Mouse (Mus musculus): ENCODE measurements around the gene Iqcb1. TPM values are rescaled to one million over a fixed set of nuclear protein-coding genes. Genes with fewer than 3 reads are reported as not detected.

The Iqcb1 gene
- polyA plus RNA-seq, 1 experiment from 2014 or later = 58.8 TPM

DNA sequence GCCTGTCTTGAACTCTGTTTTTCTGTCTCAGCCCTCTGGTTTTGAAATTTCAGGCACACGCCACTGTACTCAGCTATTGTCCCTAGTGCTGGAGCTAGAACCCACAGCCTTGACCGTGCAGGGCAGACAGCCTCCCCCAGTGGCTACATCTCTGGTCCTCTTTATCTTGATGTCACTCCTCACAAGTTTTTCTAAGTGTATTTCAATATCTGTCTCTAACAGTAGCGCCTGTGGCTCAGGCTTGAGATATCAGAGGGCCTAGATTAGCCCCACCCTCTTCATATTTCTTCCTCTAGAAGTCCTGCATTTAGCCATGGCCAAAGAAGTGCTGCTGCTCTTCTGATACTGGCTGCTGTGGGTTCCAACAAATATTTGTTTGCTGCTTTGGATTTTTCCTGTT lies 62.4 kb downstream of the Iqcb1 start:
- no peak overlapping the region for H3K9ac ChIP-seq (replicated peaks; ENCODE audit: low read depth, low read length)
- ATAC-seq = no peak
- no peak overlapping the region for H3K27ac ChIP-seq (ENCODE audit: low read length)
- H3K4me3 ChIP-seq (replicated peaks; ENCODE audit: low read length) = no peak overlapping the region
- no peak overlapping the region for H3K4me2 ChIP-seq (ENCODE audit: low read length)
- no peaks in the 10 kb centered on the region for H3K4me1 ChIP-seq (replicated peaks; ENCODE audit: control insufficient read depth, insufficient read depth, low read length)
- no peaks in the 10 kb centered on the region for H3K27me3 ChIP-seq (replicated peaks; ENCODE audit: control insufficient read depth, insufficient read depth, low read length)
- WGBS = 92% methylated on average over 3 of the region's 3 CpGs
- peaks cover 26% of the 10 kb centered on the region for H3K36me3 ChIP-seq (ENCODE audit: control insufficient read depth, insufficient read depth)
- no peaks in the 10 kb centered on the region for H3K9me3 ChIP-seq (ENCODE audit: control insufficient read depth, low read length)

DNA sequence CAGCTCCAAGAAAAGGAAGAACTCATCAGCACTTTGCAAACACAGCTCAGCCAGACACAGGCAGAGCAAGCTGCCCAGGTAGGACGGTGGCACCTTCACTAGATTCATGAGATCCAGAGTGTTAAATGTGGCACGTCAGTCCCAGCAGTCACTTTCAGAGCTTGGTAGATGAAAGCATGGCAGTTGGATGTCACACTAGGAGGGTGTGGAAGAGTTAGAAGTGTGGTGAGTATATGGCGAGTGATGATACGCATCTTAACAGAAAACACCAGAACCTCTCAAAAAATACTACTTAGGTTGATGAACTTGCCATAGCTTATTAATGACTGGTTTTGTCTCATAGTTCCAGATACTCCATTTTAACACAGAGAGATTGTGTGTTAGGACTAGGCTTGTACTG lies 63.2 kb downstream of the Iqcb1 start:
- Histone ChIP-seq H3K36me3 (ENCODE audit: control insufficient read depth, insufficient read depth) (peaks cover 30% of the 10 kb centered on the region), H3K4me1 (replicated peaks; ENCODE audit: control insufficient read depth, insufficient read depth, low read length) (no peaks in the 10 kb centered on the region), H3K27ac (ENCODE audit: low read length) (no peak overlapping the region), H3K27me3 (replicated peaks; ENCODE audit: control insufficient read depth, insufficient read depth, low read length) (no peaks in the 10 kb centered on the region), H3K4me2 (ENCODE audit: low read length) (no peak overlapping the region), H3K4me3 (replicated peaks; ENCODE audit: low read length) (no peak overlapping the region), H3K9me3 (ENCODE audit: control insufficient read depth, low read length) (no peaks in the 10 kb centered on the region), H3K9ac (replicated peaks; ENCODE audit: low read depth, low read length) (no peak overlapping the region)
- ATAC-seq = no peak
- WGBS = 97% methylated on average over 4 of the region's 4 CpGs

GRCm38 (mm10) chr16:36893317-36893716 lies 65.1 kb downstream of the Iqcb1 start:
- no peaks in the 10 kb centered on the region for H3K27me3 ChIP-seq (replicated peaks; ENCODE audit: control insufficient read depth, insufficient read depth, low read length)
- H3K4me2 ChIP-seq (ENCODE audit: low read length) = no peak overlapping the region
- WGBS = 88% methylated on average over 10 of the region's 10 CpGs
- H3K4me1 ChIP-seq (replicated peaks; ENCODE audit: control insufficient read depth, insufficient read depth, low read length) = no peaks in the 10 kb centered on the region
- H3K9me3 ChIP-seq (ENCODE audit: control insufficient read depth, low read length) = no peaks in the 10 kb centered on the region
- ATAC-seq = no peak
- peaks cover 32% of the 10 kb centered on the region for H3K36me3 ChIP-seq (ENCODE audit: control insufficient read depth, insufficient read depth)
- no peak overlapping the region for H3K4me3 ChIP-seq (replicated peaks; ENCODE audit: low read length)
- no peak overlapping the region for H3K27ac ChIP-seq (ENCODE audit: low read length)
- H3K9ac ChIP-seq (replicated peaks; ENCODE audit: low read depth, low read length) = no peak overlapping the region

GRCm38 (mm10) chr16:36896712-36897111 lies 68.5 kb downstream of the Iqcb1 start:
- H3K9me3 ChIP-seq (ENCODE audit: control insufficient read depth, low read length) = no peaks in the 10 kb centered on the region
- H3K4me3 ChIP-seq (replicated peaks; ENCODE audit: low read length) = no peak overlapping the region
- no peak overlapping the region for H3K4me2 ChIP-seq (ENCODE audit: low read length)
- no peak overlapping the region for H3K27ac ChIP-seq (ENCODE audit: low read length)
- ATAC-seq = no peak
- no peak overlapping the region for H3K9ac ChIP-seq (replicated peaks; ENCODE audit: low read depth, low read length)
- 97% methylated on average over 6 of the region's 6 CpGs for WGBS
- no peaks in the 10 kb centered on the region for H3K4me1 ChIP-seq (replicated peaks; ENCODE audit: control insufficient read depth, insufficient read depth, low read length)
- no peaks in the 10 kb centered on the region for H3K27me3 ChIP-seq (replicated peaks; ENCODE audit: control insufficient read depth, insufficient read depth, low read length)
- H3K36me3 ChIP-seq (ENCODE audit: control insufficient read depth, insufficient read depth) = peaks cover 44% of the 10 kb centered on the region

GRCm38 (mm10) chr16:36903156-36903555 lies 75.0 kb downstream of the Iqcb1 start:
- 93% methylated on average over 5 of the region's 5 CpGs for WGBS
- no peak overlapping the region for H3K9ac ChIP-seq (replicated peaks; ENCODE audit: low read depth, low read length)
- H3K4me1 ChIP-seq (replicated peaks; ENCODE audit: control insufficient read depth, insufficient read depth, low read length) = no peaks in the 10 kb centered on the region
- H3K9me3 ChIP-seq (ENCODE audit: control insufficient read depth, low read length) = no peaks in the 10 kb centered on the region
- no peak overlapping the region for H3K4me2 ChIP-seq (ENCODE audit: low read length)
- ATAC-seq = no peak
- H3K27ac ChIP-seq (ENCODE audit: low read length) = no peak overlapping the region
- peaks cover 41% of the 10 kb centered on the region for H3K36me3 ChIP-seq (ENCODE audit: control insufficient read depth, insufficient read depth)
- no peak overlapping the region for H3K4me3 ChIP-seq (replicated peaks; ENCODE audit: low read length)
- no peaks in the 10 kb centered on the region for H3K27me3 ChIP-seq (replicated peaks; ENCODE audit: control insufficient read depth, insufficient read depth, low read length)

- Histone ChIP-seq H3K4me2 (ENCODE audit: low read length) (no peak overlapping the region), H3K4me3 (replicated peaks; ENCODE audit: low read length) (no peak overlapping the region), H3K9ac (replicated peaks; ENCODE audit: low read depth, low read length) (no peak overlapping the region), H3K36me3 (ENCODE audit: control insufficient read depth, insufficient read depth) (peaks cover 31% of the 10 kb centered on the region), H3K27ac (ENCODE audit: low read length) (no peak overlapping the region), H3K4me1 (replicated peaks; ENCODE audit: control insufficient read depth, insufficient read depth, low read length) (no peaks in the 10 kb centered on the region), H3K27me3 (replicated peaks; ENCODE audit: control insufficient read depth, insufficient read depth, low read length) (no peaks in the 10 kb centered on the region), H3K9me3 (ENCODE audit: control insufficient read depth, low read length) (no peaks in the 10 kb centered on the region)
- no peak for ATAC-seq
- 90% methylated on average over 10 of the region's 10 CpGs for WGBS
Measured at GRCm38 (mm10) chr16:36911909-36912308, 83.7 kb downstream of the Iqcb1 start.

DNA sequence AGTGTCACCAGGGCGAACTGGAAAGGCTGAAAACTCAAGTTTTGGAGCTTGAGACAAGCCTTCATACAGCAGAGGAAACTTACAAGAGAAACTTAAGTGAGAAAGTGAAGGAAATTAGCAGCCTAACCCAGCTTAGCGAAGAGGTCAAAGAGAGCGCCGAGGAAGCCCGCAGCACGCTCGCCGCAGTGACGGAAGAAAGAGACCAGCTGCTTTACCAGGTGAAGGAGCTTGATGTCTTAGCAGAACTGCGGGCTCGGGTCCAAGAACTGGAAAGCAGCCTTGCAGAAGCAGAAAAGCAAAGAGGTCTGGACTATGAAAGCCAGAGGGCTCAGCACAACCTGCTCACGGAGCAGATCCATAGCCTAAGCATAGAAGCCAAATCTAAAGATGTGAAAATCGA lies 84.1 kb downstream of the Iqcb1 start:
- WGBS = 95% methylated on average over 13 of the region's 13 CpGs
- Histone ChIP-seq H3K4me1 (replicated peaks; ENCODE audit: control insufficient read depth, insufficient read depth, low read length) (no peaks in the 10 kb centered on the region), H3K9ac (replicated peaks; ENCODE audit: low read depth, low read length) (no peak overlapping the region), H3K27ac (ENCODE audit: low read length) (no peak overlapping the region), H3K4me2 (ENCODE audit: low read length) (no peak overlapping the region), H3K4me3 (replicated peaks; ENCODE audit: low read length) (no peak overlapping the region), H3K36me3 (ENCODE audit: control insufficient read depth, insufficient read depth) (peaks cover 31% of the 10 kb centered on the region), H3K9me3 (ENCODE audit: control insufficient read depth, low read length) (no peaks in the 10 kb centered on the region), H3K27me3 (replicated peaks; ENCODE audit: control insufficient read depth, insufficient read depth, low read length) (no peaks in the 10 kb centered on the region)
- no peak for ATAC-seq

GRCm38 (mm10) chr16:36914195-36914594 lies 86.0 kb downstream of the Iqcb1 start:
- no peaks in the 10 kb centered on the region for H3K9me3 ChIP-seq (ENCODE audit: control insufficient read depth, low read length)
- H3K4me3 ChIP-seq (replicated peaks; ENCODE audit: low read length) = no peak overlapping the region
- H3K36me3 ChIP-seq (ENCODE audit: control insufficient read depth, insufficient read depth) = peaks cover 25% of the 10 kb centered on the region
- H3K4me1 ChIP-seq (replicated peaks; ENCODE audit: control insufficient read depth, insufficient read depth, low read length) = no peaks in the 10 kb centered on the region
- 88% methylated on average over 5 of the region's 5 CpGs for WGBS
- H3K4me2 ChIP-seq (ENCODE audit: low read length) = no peak overlapping the region
- no peak for ATAC-seq
- H3K27me3 ChIP-seq (replicated peaks; ENCODE audit: control insufficient read depth, insufficient read depth, low read length) = no peaks in the 10 kb centered on the region
- no peak overlapping the region for H3K27ac ChIP-seq (ENCODE audit: low read length)
- H3K9ac ChIP-seq (replicated peaks; ENCODE audit: low read depth, low read length) = no peak overlapping the region

DNA sequence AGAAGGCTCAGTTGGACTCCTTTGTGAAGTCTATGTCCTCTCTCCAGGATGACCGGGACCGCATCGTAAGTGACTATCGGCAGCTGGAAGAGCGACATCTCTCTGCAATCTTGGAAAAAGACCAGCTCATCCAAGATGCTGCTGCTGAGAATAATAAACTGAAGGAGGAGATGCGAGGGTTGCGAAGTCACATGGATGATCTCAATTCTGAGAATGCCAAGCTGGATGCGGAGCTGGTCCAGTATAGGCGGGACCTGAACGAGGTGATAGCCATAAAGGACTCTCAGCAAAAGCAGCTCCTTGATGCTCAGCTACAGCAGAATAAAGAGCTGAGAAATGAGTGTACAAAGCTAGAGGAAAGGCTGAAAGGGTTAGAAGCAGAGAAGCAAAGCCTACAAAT lies 90.3 kb downstream of the Iqcb1 start:
- ATAC-seq = no peak
- H3K9me3 ChIP-seq (ENCODE audit: control insufficient read depth, low read length) = no peaks in the 10 kb centered on the region
- no peak overlapping the region for H3K27ac ChIP-seq (ENCODE audit: low read length)
- no peak overlapping the region for H3K4me3 ChIP-seq (replicated peaks; ENCODE audit: low read length)
- no peaks in the 10 kb centered on the region for H3K27me3 ChIP-seq (replicated peaks; ENCODE audit: control insufficient read depth, insufficient read depth, low read length)
- peaks cover 25% of the 10 kb centered on the region for H3K36me3 ChIP-seq (ENCODE audit: control insufficient read depth, insufficient read depth)
- no peak overlapping the region for H3K9ac ChIP-seq (replicated peaks; ENCODE audit: low read depth, low read length)
- H3K4me2 ChIP-seq (ENCODE audit: low read length) = no peak overlapping the region
- no peaks in the 10 kb centered on the region for H3K4me1 ChIP-seq (replicated peaks; ENCODE audit: control insufficient read depth, insufficient read depth, low read length)
- WGBS = 95% methylated on average over 10 of the region's 10 CpGs

GRCm38 (mm10) chr16:36920410-36920809 lies 92.2 kb downstream of the Iqcb1 start:
- WGBS = 95% methylated on average over 3 of the region's 3 CpGs
- no peak overlapping the region for H3K9ac ChIP-seq (replicated peaks; ENCODE audit: low read depth, low read length)
- no peak overlapping the region for H3K4me2 ChIP-seq (ENCODE audit: low read length)
- H3K4me3 ChIP-seq (replicated peaks; ENCODE audit: low read length) = no peak overlapping the region
- no peak overlapping the region for H3K27ac ChIP-seq (ENCODE audit: low read length)
- no peaks in the 10 kb centered on the region for H3K4me1 ChIP-seq (replicated peaks; ENCODE audit: control insufficient read depth, insufficient read depth, low read length)
- H3K9me3 ChIP-seq (ENCODE audit: control insufficient read depth, low read length) = no peaks in the 10 kb centered on the region
- ATAC-seq = no peak
- H3K36me3 ChIP-seq (ENCODE audit: control insufficient read depth, insufficient read depth) = peaks cover 25% of the 10 kb centered on the region
- H3K27me3 ChIP-seq (replicated peaks; ENCODE audit: control insufficient read depth, insufficient read depth, low read length) = no peaks in the 10 kb centered on the region
